Mouse (Mus musculus) thymus, adult 2 months (tissue): ENCODE measurements around the gene Dcaf8.

Source experiments
- CTCF ChIP-seq: fragments of 200-500 bp; IDR thresholded peaks from 2 replicates; pipeline ENCODE4 v1.5.1; 2012; ENCODE audit warnings: mild to moderate bottlenecking, control low read depth, low read length, moderate library complexity, borderline replicate concordance; ENCODE audit not compliant: control insufficient read depth, poor library complexity, insufficient read depth; ENCODE audit errors: extremely low read depth
- POLR2A ChIP-seq: fragments of 200-500 bp; IDR thresholded peaks from 2 replicates; pipeline ENCODE4 v1.6.1; 2012; ENCODE audit warnings: mild to moderate bottlenecking, low read length, control low read depth, moderate library complexity; ENCODE audit not compliant: control insufficient read depth, poor library complexity, insufficient read depth; ENCODE audit errors: extremely low read depth

DNA sequence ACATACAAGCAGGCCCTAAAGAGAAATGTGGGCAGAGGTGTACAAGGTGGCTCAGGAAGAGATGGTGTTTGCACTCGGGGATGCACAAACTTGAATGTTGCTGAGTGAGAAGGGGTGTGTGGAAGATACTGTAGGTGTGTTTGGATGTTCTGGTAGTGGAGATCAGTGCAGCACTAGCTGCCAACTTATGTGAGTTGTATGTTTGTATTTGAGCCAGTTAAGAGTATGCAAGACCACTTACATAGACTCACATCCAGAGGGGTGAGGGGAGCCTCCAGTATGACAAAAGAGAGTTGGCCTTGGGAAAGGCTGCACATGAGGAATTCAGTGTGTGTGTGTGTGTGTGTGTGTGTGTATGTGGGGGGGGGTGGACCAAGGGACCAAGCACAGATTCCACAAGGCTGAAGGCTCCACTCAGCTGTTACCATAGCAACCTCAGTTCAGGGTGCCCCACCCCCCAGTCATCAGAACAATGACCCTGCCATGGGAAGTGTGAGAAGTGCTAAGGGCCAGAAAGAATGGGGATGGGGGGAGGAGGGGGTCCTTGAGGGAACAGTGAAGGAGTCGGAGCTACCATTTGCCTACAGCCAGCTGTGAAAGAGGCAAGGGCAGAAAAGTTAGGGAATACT is 55.1 kb downstream of the Dcaf8 start:
- no peak for TF ChIP-seq CTCF
- TF ChIP-seq POLR2A: no peak
